Mouse (Mus musculus) spleen, adult 2 months (tissue): ENCODE results near the gene Mkrn2os. TPM values are rescaled to one million over a fixed set of nuclear protein-coding genes. Genes with fewer than 3 reads are reported as not detected.
"Not testable (repeated sequence)": the region's sequence is repeated elsewhere in the genome, so short reads cannot be mapped to it uniquely, and the experiment has no call there.

Source experiments
- DNase-seq, 2 experiments: peaks; one replicate each; pipeline versions ENCODE4 v3.0.0 to v3.0.0-alpha.2; 2012 to 2021; ENCODE audit warnings: low spot score in 2 of 2, low read depth in 1 of 2
- H3K27ac ChIP-seq: fragments of 200-500 bp; 2 replicates; pipeline ENCODE4 v1.5.1; 2012; ENCODE audit warnings: low read length, inconsistent platforms; ENCODE audit not compliant: insufficient read depth
- H3K27me3 ChIP-seq: fragments of 200-500 bp; 2 replicates; pipeline ENCODE4 v1.6.1; 2012; ENCODE audit warnings: mild to moderate bottlenecking, moderate library complexity, low read length, inconsistent platforms; ENCODE audit not compliant: control insufficient read depth, insufficient read depth
- H3K36me3 ChIP-seq: fragments of 200-500 bp; 2 replicates; pipeline ENCODE4 v1.6.1; 2012; ENCODE audit warnings: mild to moderate bottlenecking, low read length, inconsistent platforms; ENCODE audit not compliant: control insufficient read depth, insufficient read depth
- H3K4me1 ChIP-seq: fragments of 200-500 bp; 2 replicates; pipeline ENCODE4 v1.6.1; 2011; ENCODE audit warnings: inconsistent platforms; ENCODE audit not compliant: control insufficient read depth, insufficient read depth, insufficient read length
- H3K4me3 ChIP-seq: fragments of 200-500 bp; 2 replicates; pipeline ENCODE4 v1.5.1; 2011; ENCODE audit warnings: mild to moderate bottlenecking, inconsistent platforms; ENCODE audit not compliant: insufficient read depth, insufficient read length; ENCODE audit errors: extremely low read depth
- CTCF ChIP-seq: fragments of 200-500 bp; IDR thresholded peaks from 2 replicates; pipeline ENCODE4 v1.5.1; 2011; ENCODE audit warnings: mild to moderate bottlenecking, inconsistent platforms; ENCODE audit not compliant: insufficient read depth, insufficient read length, insufficient replicate concordance; ENCODE audit errors: extremely low read depth
- POLR2A ChIP-seq: fragments of 200-500 bp; IDR thresholded peaks from 2 replicates; pipeline ENCODE4 v1.6.1; 2011; ENCODE audit warnings: low read depth, low read length, inconsistent platforms
- WGBS: fragments of 180-500 bp; shearing (Covaris S2); methylation state at CpG from one replicate; pipeline ENCODE4 v1.1.7; 2018; 5-methylcytosine and 5-hydroxymethylcytosine counted together
- polyA plus RNA-seq: library from polyadenylated mRNA; depleted of rRNA; stranded (reverse); fragments of >200 nt; gene quantifications from 2 replicates; pipeline ENCODE4 v1.2.3, GENCODE M21; 2012; rRNA removed

Gene Mkrn2os
- 0.09 and 0.23 TPM in 2 replicates for polyA plus RNA-seq

DNA sequence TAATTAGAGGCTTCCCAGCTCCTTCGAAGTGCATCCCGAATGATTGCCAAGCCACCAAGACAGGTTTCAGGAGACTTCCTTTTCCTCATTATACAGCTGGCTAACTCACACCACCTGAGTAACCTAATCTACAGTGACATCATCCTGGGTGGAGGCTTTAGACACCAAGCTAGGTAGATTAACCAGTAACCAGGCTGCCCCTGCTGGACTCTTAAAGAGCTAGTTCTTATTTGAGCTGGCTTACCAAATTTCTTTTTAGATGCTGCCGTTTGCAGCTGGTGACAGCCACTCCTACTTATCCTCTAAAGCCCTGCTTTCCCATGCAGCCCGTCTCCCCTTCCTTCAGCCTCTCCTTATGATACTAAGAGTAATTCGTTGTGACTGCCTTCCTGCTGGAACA, at the start of gene Mkrn2os:
Mkrn2os (minus strand) TSS at position 119 of the 400 bp plus-strand sequence.
- Histone ChIP-seq H3K4me1 (no peaks in the 10 kb centered on the region; the same call in 1 of the 2 replicates), H3K27ac (no peak within 1 kb of the TSS), H3K4me3 (no peak within 1 kb of the TSS), H3K36me3 (no peaks in the 10 kb centered on the region), H3K27me3 (no peaks in the 10 kb centered on the region)
- no peak for DNase-seq
- 82% methylated on average over 5 of the region's 5 CpGs for WGBS
- TF ChIP-seq POLR2A = no peak
- no peak for TF ChIP-seq CTCF

GRCm38 (mm10) chr6:115638188-115638587, 45.8 kb upstream of the Mkrn2os start:
- not testable (repeated sequence) for H3K27ac ChIP-seq, DNase-seq, H3K27me3 ChIP-seq, H3K4me1 ChIP-seq, H3K4me3 ChIP-seq
- peaks cover 31% of the 10 kb centered on the region for H3K36me3 ChIP-seq
- WGBS = 95% methylated on average over 7 of the region's 7 CpGs

DNA sequence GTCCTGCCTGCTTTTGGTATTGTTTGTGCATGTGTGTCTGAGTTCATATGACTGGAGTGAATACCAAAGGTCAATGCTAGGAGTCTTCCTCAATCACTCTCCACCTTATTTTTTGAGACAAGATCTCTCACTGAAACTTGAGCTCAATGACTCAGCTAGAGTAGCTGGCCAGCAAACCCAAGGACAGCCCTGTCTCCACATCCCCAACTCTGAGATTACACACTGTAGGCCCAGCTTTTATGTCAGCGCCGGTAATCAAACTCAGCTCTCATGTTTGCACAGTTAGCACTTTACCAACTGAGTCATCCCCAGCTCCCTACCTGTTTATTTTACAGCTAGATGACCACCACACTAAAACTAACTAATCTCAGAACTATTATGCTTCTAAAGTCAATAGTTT, 41.6 kb upstream of the Mkrn2os start:
- WGBS = 96% methylated on average over 2 of the region's 2 CpGs
- Histone ChIP-seq H3K4me1 (no peaks in the 10 kb centered on the region), H3K4me3 (no peak overlapping the region), H3K27me3 (no peaks in the 10 kb centered on the region), H3K27ac (no peak overlapping the region), H3K36me3 (peaks cover 43% of the 10 kb centered on the region)
- no peak for DNase-seq
- TF ChIP-seq CTCF (no peak), POLR2A (no peak)

- H3K27me3 ChIP-seq = no peaks in the 10 kb centered on the region
- DNase-seq = no peak
- TF ChIP-seq POLR2A (no peak), CTCF (no peak)
- 94% methylated on average over 3 of the region's 3 CpGs for WGBS
- no peak overlapping the region for H3K4me3 ChIP-seq
- no peaks in the 10 kb centered on the region for H3K4me1 ChIP-seq
- no peak overlapping the region for H3K27ac ChIP-seq
- H3K36me3 ChIP-seq = peaks cover 42% of the 10 kb centered on the region
Observed at GRCm38 (mm10) chr6:115631056-115631795, 38.9 kb upstream of the Mkrn2os start.

DNA sequence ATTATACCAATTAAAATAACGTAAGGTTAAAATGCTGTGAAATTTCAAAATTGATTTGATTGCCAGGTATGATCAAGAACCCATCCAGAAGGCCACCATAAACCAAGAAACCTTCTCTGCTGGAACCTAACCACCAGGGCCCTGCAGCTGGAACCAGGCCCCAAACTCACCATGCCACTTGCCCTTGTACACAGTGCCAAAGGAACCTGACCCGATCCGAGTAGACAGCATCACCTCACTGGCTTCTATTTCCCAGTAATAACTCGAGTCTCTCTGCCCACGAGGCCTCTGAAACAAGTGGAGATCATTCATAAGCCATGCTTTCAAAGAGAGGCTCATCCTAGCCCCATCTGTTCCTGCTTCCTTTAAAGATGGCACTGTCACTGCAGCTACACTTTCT, 33.7 kb upstream of the Mkrn2os start:
- no peak overlapping the region for H3K4me3 ChIP-seq
- no peaks in the 10 kb centered on the region for H3K27me3 ChIP-seq
- H3K4me1 ChIP-seq = no peaks in the 10 kb centered on the region
- TF ChIP-seq POLR2A = no peak
- no peak for TF ChIP-seq CTCF
- WGBS = 89% methylated on average over 5 of the region's 5 CpGs
- no peak for DNase-seq
- H3K36me3 ChIP-seq = peaks cover 39% of the 10 kb centered on the region
- no peak overlapping the region for H3K27ac ChIP-seq

GRCm38 (mm10) chr6:115620942-115621341, 28.6 kb upstream of the Mkrn2os start:
- no peak overlapping the region for H3K4me3 ChIP-seq

DNA sequence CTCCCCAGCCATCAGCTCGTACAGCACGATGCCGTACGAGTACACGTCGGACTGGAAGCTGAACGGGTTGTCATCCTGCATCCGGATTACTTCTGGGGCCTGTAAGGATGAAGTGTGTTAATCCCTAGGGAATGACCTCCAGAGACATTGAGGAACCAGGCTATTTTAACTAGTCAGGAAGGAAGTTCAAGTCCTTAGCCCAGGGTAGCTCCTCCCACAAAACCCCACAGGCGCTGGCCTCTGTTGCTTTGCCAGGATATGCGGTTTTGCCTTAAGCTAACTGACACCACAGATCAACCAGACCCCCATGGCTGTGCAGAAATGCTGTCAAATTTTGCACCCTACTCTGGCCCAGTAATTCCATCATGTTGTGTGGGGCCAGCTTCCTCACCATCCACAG, 27.4 kb upstream of the Mkrn2os start:
- peaks cover 49% of the 10 kb centered on the region for H3K36me3 ChIP-seq
- 33% methylated on average over 10 of the region's 10 CpGs for WGBS
- TF ChIP-seq POLR2A (no peak), CTCF (no peak)
- no peaks in the 10 kb centered on the region for H3K27me3 ChIP-seq
- H3K4me1 ChIP-seq = peaks cover 4% of the 10 kb centered on the region; the same call in 1 of the 2 replicates
- no peak for DNase-seq
- H3K27ac ChIP-seq = no peak overlapping the region
- no peak overlapping the region for H3K4me3 ChIP-seq

More at GRCm38 (mm10) chr6:115620942-115621341, 28.6 kb upstream of the Mkrn2os start:
- WGBS = 38% methylated on average over 1 of the region's 1 CpGs
- Histone ChIP-seq H3K36me3 (peaks cover 56% of the 10 kb centered on the region), H3K4me1 (peaks cover 4% of the 10 kb centered on the region; the same call in 1 of the 2 replicates), H3K27me3 (no peaks in the 10 kb centered on the region), H3K27ac (no peak overlapping the region)
- no peak for DNase-seq
- TF ChIP-seq POLR2A (no peak), CTCF (no peak)
